9 mouse cellular contexts compared by ENCODE assay signal in the genomic region with DNA sequence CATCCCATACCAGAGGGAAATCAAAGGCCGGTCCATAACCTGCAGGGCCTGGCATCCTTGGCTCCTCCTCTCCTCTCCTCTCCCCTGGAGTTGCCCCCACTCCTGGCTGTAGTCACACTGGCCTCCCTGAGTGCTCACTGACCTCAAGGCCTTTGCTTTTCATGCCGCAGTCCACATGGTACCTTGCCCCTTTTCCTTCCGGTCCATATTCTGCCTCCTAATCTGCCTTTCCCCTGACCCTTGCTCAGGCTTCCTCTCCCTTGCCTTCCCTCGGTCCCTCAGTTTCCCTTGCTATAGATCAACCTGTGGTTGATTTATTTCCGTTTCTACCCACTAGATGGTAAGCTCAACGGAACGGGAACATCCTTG. TPM values are rescaled to one million over a fixed set of nuclear protein-coding genes. Genes with fewer than 3 reads are reported as not detected.
DNase-seq lines count a peak whose midpoint lies in the region; ATAC-seq and TF ChIP-seq lines count a peak whose summit lies in the region.
"Had no signal": no experiment of that assay in that cellular context is flagged by ENCODE, and none has a peak within 500 bp of the region (broad histone marks: within the 10 kb centered on the region; RNA-seq: fewer than 3 reads in every experiment).

No protein-coding gene starts in this region.

- peak overlapping the region; percentile 40; the same call in 1 of the 2 replicates for H3K4me2 ChIP-seq in lung, postnatal 0 days (replicated peaks; ENCODE audit: low read depth, low read length)
- 0 out of 2 replicates have a peak overlapping the region, but pooled peaks have one; percentile 29 for H3K4me2 ChIP-seq in hindbrain, embryonic 11.5 days (replicated peaks; ENCODE audit: low read depth, low read length)
- peak overlapping the region; percentile 57 for H3K4me2 ChIP-seq in limb, embryonic 13.5 days (replicated peaks)
- H3K4me2 ChIP-seq in stomach, embryonic 16.5 days (ENCODE audit: low read depth, low read length) = peak overlapping the region; percentile 54; the same call in 1 of the 2 replicates

- no peak for TF ChIP-seq POLR2A in lung, adult 2 months (IDR thresholded peaks at IDR 0.05; ENCODE audit: borderline replicate concordance, extremely low read depth, low read depth, low read length)

- ATAC-seq in lung, postnatal 0 days = no peak
- no peak for ATAC-seq in hindbrain, embryonic 11.5 days (ENCODE audit: low FRiP score)
- no peak for ATAC-seq in limb, embryonic 13.5 days (ENCODE audit: low FRiP score, low read depth)
- ATAC-seq in stomach, embryonic 16.5 days (ENCODE audit: insufficient read depth, low FRiP score) = no peak

- H3K4me3 ChIP-seq in lung, postnatal 0 days (ENCODE audit: low read depth, low read length) = no peak overlapping the region
- no peak overlapping the region for H3K4me3 ChIP-seq in lung, adult 2 months (replicated peaks; ENCODE audit: extremely low read depth, low read depth, low read length)
- 0 out of 2 replicates have a peak overlapping the region, but pooled peaks have one; percentile 4 for H3K4me3 ChIP-seq in hindbrain, embryonic 11.5 days (ENCODE audit: low read depth, low read length)
- peak overlapping the region; percentile 28; the same call in 1 of the 2 replicates for H3K4me3 ChIP-seq in limb, embryonic 13.5 days
- no peak overlapping the region for H3K4me3 ChIP-seq in stomach, embryonic 16.5 days (replicated peaks; ENCODE audit: low read length)

- 22% methylated on average over 7 of the region's 7 CpGs for WGBS in lung, postnatal 0 days
- 29% methylated on average over 7 of the region's 7 CpGs for WGBS in lung, adult 2 months
- WGBS in hindbrain, embryonic 11.5 days = 37% methylated on average over 7 of the region's 7 CpGs
- 42% methylated on average over 7 of the region's 7 CpGs for WGBS in limb, embryonic 13.5 days
- 38% methylated on average over 7 of the region's 7 CpGs for WGBS in stomach, embryonic 16.5 days

- H3K9ac ChIP-seq in lung, postnatal 0 days (replicated peaks; ENCODE audit: low read depth) = no peak overlapping the region
- H3K9ac ChIP-seq in hindbrain, embryonic 11.5 days (ENCODE audit: low read depth, low read length) = no peak overlapping the region
- no peak overlapping the region for H3K9ac ChIP-seq in limb, embryonic 13.5 days
- H3K9ac ChIP-seq in stomach, embryonic 16.5 days (ENCODE audit: low read length) = peak overlapping the region; percentile 52; the same call in 1 of the 2 replicates

- no peaks in the 10 kb centered on the region for H3K27me3 ChIP-seq in lung, postnatal 0 days (replicated peaks; ENCODE audit: insufficient read depth, low read length)
- no peaks in the 10 kb centered on the region for H3K27me3 ChIP-seq in hindbrain, embryonic 11.5 days (ENCODE audit: control insufficient read depth, insufficient read depth, low read length)
- H3K27me3 ChIP-seq in limb, embryonic 13.5 days = no peaks in the 10 kb centered on the region
- H3K27me3 ChIP-seq in stomach, embryonic 16.5 days (ENCODE audit: control insufficient read depth, insufficient read depth, low read length) = no peaks in the 10 kb centered on the region

- TF ChIP-seq CTCF in lung, postnatal 0 days (IDR thresholded peaks at IDR 0.05) = no peak
- TF ChIP-seq CTCF in lung, adult 2 months (IDR thresholded peaks at IDR 0.05; ENCODE audit: insufficient read depth, low read length) = no peak

- TF ChIP-seq EP300 in lung, postnatal 0 days (IDR thresholded peaks at IDR 0.05) = no peak

- DNase-seq in lung, postnatal 0 days (ENCODE audit: low spot score) = no peak
- no peak for DNase-seq in lung, adult 2 months
- no peak for DNase-seq in hindbrain, embryonic 11.5 days (ENCODE audit: low spot score)
- no peak for DNase-seq in left cerebral cortex, postnatal 14 days (ENCODE audit: low spot score in 2 of 2)
- DNase-seq in gastrocnemius, adult 18-20 months (ENCODE audit: low spot score) = no peak
- no peak for DNase-seq in spleen, postnatal 4 days (ENCODE audit: low spot score in 2 of 2)

- H3K4me1 ChIP-seq in lung, postnatal 0 days (ENCODE audit: insufficient read depth, low read depth, low read length) = peaks cover 5% of the 10 kb centered on the region; the same call in 1 of the 2 replicates
- peaks cover 7% of the 10 kb centered on the region for H3K4me1 ChIP-seq in lung, adult 2 months (ENCODE audit: control insufficient read depth, insufficient read depth, low read length)
- H3K4me1 ChIP-seq in hindbrain, embryonic 11.5 days (replicated peaks; ENCODE audit: control insufficient read depth, insufficient read depth, low read length) = peaks cover 14% of the 10 kb centered on the region
- peaks cover 38% of the 10 kb centered on the region for H3K4me1 ChIP-seq in limb, embryonic 13.5 days
- peaks cover 22% of the 10 kb centered on the region for H3K4me1 ChIP-seq in stomach, embryonic 16.5 days (ENCODE audit: control insufficient read depth, insufficient read depth, low read length)

- intact Hi-C loops in left cerebral cortex, postnatal 14 days (cut with DNase I) = loop anchor here (5.0 kb wide), 1 partner anchor 90 kb away; no protein-coding TSS in a partner anchor

- no peaks in the 10 kb centered on the region for H3K9me3 ChIP-seq in lung, postnatal 0 days (ENCODE audit: low read length)
- no peaks in the 10 kb centered on the region for H3K9me3 ChIP-seq in hindbrain, embryonic 11.5 days (ENCODE audit: control insufficient read depth, low read length)
- H3K9me3 ChIP-seq in limb, embryonic 13.5 days = no peaks in the 10 kb centered on the region
- no peaks in the 10 kb centered on the region for H3K9me3 ChIP-seq in stomach, embryonic 16.5 days (replicated peaks; ENCODE audit: control insufficient read depth, low read length)

- H3K27ac ChIP-seq in lung, postnatal 0 days (ENCODE audit: low read length) = no peak overlapping the region
- peak overlapping the region; percentile 67; the same call in 1 of the 2 replicates for H3K27ac ChIP-seq in hindbrain, embryonic 11.5 days (ENCODE audit: low read depth, low read length)
- no peak overlapping the region for H3K27ac ChIP-seq in limb, embryonic 13.5 days
- H3K27ac ChIP-seq in stomach, embryonic 16.5 days (ENCODE audit: low read length) = no peak overlapping the region

- H3K36me3 ChIP-seq in lung, postnatal 0 days (ENCODE audit: insufficient read depth, low read length) = no peaks in the 10 kb centered on the region
- H3K36me3 ChIP-seq in hindbrain, embryonic 11.5 days (ENCODE audit: control insufficient read depth, insufficient read depth, low read length) = no peaks in the 10 kb centered on the region
- H3K36me3 ChIP-seq in limb, embryonic 13.5 days = no peaks in the 10 kb centered on the region
- no peaks in the 10 kb centered on the region for H3K36me3 ChIP-seq in stomach, embryonic 16.5 days (ENCODE audit: control insufficient read depth, insufficient read depth, low read length)

RNA-seq across cellular contexts. Expression of gene Traf3, which starts 4.2 kb away (rescaled TPM):
- polyA plus RNA-seq in lung, postnatal 0 days (2015; fragmentation: Nextera tagmentation; extraction: Ambion mirVana) = 3.1 and 4.7 TPM in 2 replicates
- polyA plus RNA-seq in lung, adult 2 months (2012; rRNA removed) = 16.8 and 20.2 TPM in 2 replicates
- 11.4 and 16.2 TPM in 2 replicates for polyA plus RNA-seq in hindbrain, embryonic 11.5 days (2014; fragmentation: Nextera tagmentation; extraction: Ambion mirVana)
- polyA plus RNA-seq in limb, embryonic 13.5 days (2015; fragmentation: Nextera tagmentation; extraction: Ambion mirVana) = 10.5 and 11.2 TPM in 2 replicates
- 8.2 and 8.4 TPM in 2 replicates for polyA plus RNA-seq in stomach, embryonic 16.5 days (2015; fragmentation: Nextera tagmentation; extraction: Ambion mirVana)
- total RNA-seq in left cerebral cortex, postnatal 14 days (2021) = 10 to 100 TPM; 91.9 to 93.3 TPM
- 10 to 100 TPM; 10.9 to 17.4 TPM for total RNA-seq in gastrocnemius, adult 18-20 months (2021)

RNA-seq across cellular contexts. Expression of gene 4930595D18Rik, which starts 22.4 kb away (rescaled TPM):
- not detected in 2 replicates for polyA plus RNA-seq in lung, postnatal 0 days (2015; fragmentation: Nextera tagmentation; extraction: Ambion mirVana)
- not detected in 2 replicates for polyA plus RNA-seq in lung, adult 2 months (2012; rRNA removed)
- polyA plus RNA-seq in hindbrain, embryonic 11.5 days (2014; fragmentation: Nextera tagmentation; extraction: Ambion mirVana) = not detected in 2 replicates
- polyA plus RNA-seq in limb, embryonic 13.5 days (2015; fragmentation: Nextera tagmentation; extraction: Ambion mirVana) = not detected in 2 replicates
- polyA plus RNA-seq in stomach, embryonic 16.5 days (2015; fragmentation: Nextera tagmentation; extraction: Ambion mirVana) = not detected in 2 replicates
- not detected for total RNA-seq in left cerebral cortex, postnatal 14 days (2021)
- total RNA-seq in gastrocnemius, adult 18-20 months (2021) = not detected
- polyA plus RNA-seq: liver, embryonic 16.5 days had no signal

Comparison
In these comparisons a context has a peak if more than half of its experiments do, and no peak if none do; other contexts are left out.
1. H3K4me3 ChIP-seq: peak in hindbrain, embryonic 11.5 days (single experiment) and limb, embryonic 13.5 days (single experiment); none in lung, postnatal 0 days (single experiment), lung, adult 2 months (single experiment) and stomach, embryonic 16.5 days (single experiment).
2. Peak in every context shown above with its lines, with median percentiles within 50 percentile points of each other: H3K4me2 ChIP-seq.